Mouse (Mus musculus): ENCODE measurements around the gene Cd9.
A peak's percentile ranks its signal among the peaks of the same experiment; 100 is the strongest.
"Not testable (repeated sequence)": the region's sequence is repeated elsewhere in the genome, so short reads cannot be mapped to it uniquely, and the experiment has no call there.

The Cd9 gene

GRCm38 (mm10) chr6:125498062-125498461, 3.5 kb upstream of the Cd9 start:
- peak; percentile 51 for DNase-seq

- DNase-seq, result no peak
Observed at GRCm38 (mm10) chr6:125496417-125496816, 1.8 kb upstream of the Cd9 start.

- no peak for DNase-seq
Observed at GRCm38 (mm10) chr6:125495361-125495760, 770 bp upstream of the Cd9 start.

- DNase-seq, result peak; percentile 52
Observed at GRCm38 (mm10) chr6:125493147-125493546, 1.4 kb downstream of the Cd9 start.

- DNase-seq, result no peak
Observed at GRCm38 (mm10) chr6:125492664-125493063, 1.9 kb downstream of the Cd9 start.

- DNase-seq, result no peak
Observed at GRCm38 (mm10) chr6:125492033-125492432, 2.6 kb downstream of the Cd9 start.

GRCm38 (mm10) chr6:125491393-125491792, 3.2 kb downstream of the Cd9 start:
- DNase-seq, result no peak

GRCm38 (mm10) chr6:125489881-125490559, 4.6 kb downstream of the Cd9 start:
- DNase-seq, result peak; percentile 64

- no peak for DNase-seq
Observed at GRCm38 (mm10) chr6:125485589-125485988, 9.0 kb downstream of the Cd9 start.

- DNase-seq, result no peak
Observed at GRCm38 (mm10) chr6:125484721-125485120, 9.9 kb downstream of the Cd9 start.

GRCm38 (mm10) chr6:125484313-125484660, 10.3 kb downstream of the Cd9 start:
- DNase-seq, result not testable (repeated sequence)

GRCm38 (mm10) chr6:125483515-125484312, 10.9 kb downstream of the Cd9 start:
- DNase-seq, result no peak

GRCm38 (mm10) chr6:125482427-125482831, 12.2 kb downstream of the Cd9 start:
- DNase-seq, result peak; percentile 68

GRCm38 (mm10) chr6:125481667-125482390, 12.8 kb downstream of the Cd9 start:
- DNase-seq, result peak; percentile 67

GRCm38 (mm10) chr6:125480396-125481361, 13.9 kb downstream of the Cd9 start:
- DNase-seq, result peak; percentile 64

- no peak for DNase-seq
Observed at GRCm38 (mm10) chr6:125479359-125479758, 15.2 kb downstream of the Cd9 start.

GRCm38 (mm10) chr6:125478135-125479128, 16.2 kb downstream of the Cd9 start:
- DNase-seq, result peak; percentile 50

GRCm38 (mm10) chr6:125476826-125477589, 17.6 kb downstream of the Cd9 start:
- DNase-seq, result no peak

GRCm38 (mm10) chr6:125476090-125476489, 18.5 kb downstream of the Cd9 start:
- no peak for DNase-seq

- DNase-seq, result no peak
Observed at GRCm38 (mm10) chr6:125475184-125475583, 19.4 kb downstream of the Cd9 start.
